Mouse (Mus musculus) lung, embryonic 14.5 days (tissue): ENCODE results near the gene Phactr2. TPM values are rescaled to one million over a fixed set of nuclear protein-coding genes. Genes with fewer than 3 reads are reported as not detected.
"Not testable (repeated sequence)": the region's sequence is repeated elsewhere in the genome, so short reads cannot be mapped to it uniquely, and the experiment has no call there.

Experiments used
- ATAC-seq: fragments of 200-750 bp; cut with Nextera tagmentation; 2 replicates; pipeline ENCODE4 v1.8.0; 2017; ENCODE audit warnings: mild to moderate bottlenecking, moderate TSS enrichment, moderate library complexity; ENCODE audit not compliant: insufficient read depth
- DNase-seq: peaks from one replicate; pipeline ENCODE4 v3.0.0-alpha.2; 2015
- H3K27ac ChIP-seq: fragments of 300-500 bp; sonication (generic); 2 replicates; pipeline ENCODE4 v1.5.1; 2014; ENCODE audit warnings: low read depth, mild to moderate bottlenecking, moderate library complexity
- H3K27me3 ChIP-seq: fragments of 300-500 bp; sonication (generic); 2 replicates; pipeline ENCODE4 v1.6.1; 2014; ENCODE audit warnings: low read length, control low read depth; ENCODE audit not compliant: insufficient read depth
- H3K36me3 ChIP-seq: fragments of 300-500 bp; sonication (generic); 2 replicates; pipeline ENCODE4 v1.6.1; 2014; ENCODE audit warnings: control low read depth; ENCODE audit not compliant: insufficient read depth
- H3K4me1 ChIP-seq: fragments of 300-500 bp; sonication (generic); 2 replicates; pipeline ENCODE4 v1.6.1; 2014; ENCODE audit warnings: antibody characterized with exemption, control low read depth; ENCODE audit not compliant: insufficient read depth
- H3K4me2 ChIP-seq: fragments of 300-500 bp; sonication (generic); 2 replicates; pipeline ENCODE4 v1.6.1; 2014; ENCODE audit warnings: mild to moderate bottlenecking
- H3K4me3 ChIP-seq: fragments of 300-500 bp; sonication (generic); 2 replicates; pipeline ENCODE4 v1.5.1; 2014; ENCODE audit warnings: low read depth, low read length
- H3K9ac ChIP-seq: fragments of 300-500 bp; sonication (generic); 2 replicates; pipeline ENCODE4 v1.6.1; 2014
- H3K9me3 ChIP-seq: fragments of 300-500 bp; sonication (generic); 2 replicates; pipeline ENCODE4 v1.6.1; 2016; ENCODE audit warnings: low read depth, low read length, control low read depth
- CTCF ChIP-seq: IDR thresholded peaks from 2 replicates; pipeline ENCODE4 v1.5.1; 2016; ENCODE audit warnings: antibody characterized with exemption, low read depth
- WGBS: fragments of 180-500 bp; shearing (Covaris S2); extraction: QIAGEN DNeasy Blood & Tissue Kit; methylation state at CpG from one replicate; pipeline ENCODE4 v1.1.7; 2014; 5-methylcytosine and 5-hydroxymethylcytosine counted together
- polyA plus RNA-seq: library from polyadenylated mRNA; unstranded; fragments of >200 nt; fragmentation: Nextera tagmentation; extraction: Ambion mirVana; gene quantifications from 2 replicates; pipeline ENCODE4 v1.2.1, GENCODE M21; 2014

Gene Phactr2
- polyA plus RNA-seq: 40.7 and 42.2 TPM in 2 replicates

GRCm38 (mm10) chr10:13473833-13474567 lies at the start of gene Phactr2:
Phactr2 (minus strand) TSS chr10:13474412.
- H3K4me2 ChIP-seq: peak within 1 kb of the TSS; percentile 98
- H3K36me3 ChIP-seq: no peaks in the 10 kb centered on the region
- under 1% methylated on average over 69 of the region's 71 CpGs for WGBS
- peak within 1 kb of the TSS; percentile 64 for H3K4me3 ChIP-seq
- peak within 1 kb of the TSS; percentile 66 for H3K9ac ChIP-seq
- no peak for TF ChIP-seq CTCF
- DNase-seq: peak; percentile 76
- H3K27me3 ChIP-seq: peaks cover 29% of the 10 kb centered on the region
- no peaks in the 10 kb centered on the region for H3K9me3 ChIP-seq
- H3K4me1 ChIP-seq: no peaks in the 10 kb centered on the region
- no peak within 1 kb of the TSS for H3K27ac ChIP-seq
- peak; percentile 88 for ATAC-seq

- Histone ChIP-seq H3K9ac (no peak overlapping the region), H3K27me3 (no peaks in the 10 kb centered on the region), H3K4me2 (no peak overlapping the region), H3K9me3 (no peaks in the 10 kb centered on the region), H3K36me3 (peaks cover 9% of the 10 kb centered on the region; the same call in 1 of the 2 replicates), H3K4me1 (no peaks in the 10 kb centered on the region), H3K4me3 (no peak overlapping the region), H3K27ac (no peak overlapping the region)
- no peak for TF ChIP-seq CTCF
- no peak for DNase-seq
- 56% methylated on average over 4 of the region's 4 CpGs for WGBS
- no peak for ATAC-seq
Observed at GRCm38 (mm10) chr10:13521857-13522256, 47.6 kb upstream of the Phactr2 start.

- Histone ChIP-seq H3K9ac (no peak overlapping the region), H3K27ac (no peak overlapping the region), H3K4me2 (no peak overlapping the region), H3K9me3 (no peaks in the 10 kb centered on the region), H3K4me1 (no peaks in the 10 kb centered on the region), H3K27me3 (no peaks in the 10 kb centered on the region), H3K4me3 (no peak overlapping the region), H3K36me3 (0 out of 2 replicates have a peak, but pooled peaks cover 6% of the 10 kb centered on the region)
- 84% methylated on average over 8 of the region's 8 CpGs for WGBS
- ATAC-seq (no peak), DNase-seq (no peak)
- no peak for TF ChIP-seq CTCF
Observed at GRCm38 (mm10) chr10:13502371-13502770, 28.2 kb upstream of the Phactr2 start.

GRCm38 (mm10) chr10:13501533-13501932 lies 27.3 kb upstream of the Phactr2 start:
- 53% methylated on average over 4 of the region's 4 CpGs for WGBS
- peak overlapping the region; percentile 64; the same call in 1 of the 2 replicates for H3K9ac ChIP-seq
- peak; percentile 55 for ATAC-seq
- H3K9me3 ChIP-seq, H3K27me3 ChIP-seq, H3K4me1 ChIP-seq, H3K27ac ChIP-seq, DNase-seq, H3K36me3 ChIP-seq: not testable (repeated sequence)
- peak overlapping the region; percentile 82 for H3K4me2 ChIP-seq
- H3K4me3 ChIP-seq: peak overlapping the region; percentile 59

- DNase-seq: peak; percentile 93
- peak; percentile 98 for ATAC-seq
- no peaks in the 10 kb centered on the region for H3K4me1 ChIP-seq
- 0% methylated on average over 30 of the region's 30 CpGs for WGBS
- H3K9me3 ChIP-seq: no peaks in the 10 kb centered on the region
- H3K9ac ChIP-seq: peak overlapping the region; percentile 64
- no peak for TF ChIP-seq CTCF
- H3K4me2 ChIP-seq: peak overlapping the region; percentile 82
- 0 out of 2 replicates have a peak, but pooled peaks cover 6% of the 10 kb centered on the region for H3K36me3 ChIP-seq
- peak overlapping the region; percentile 59 for H3K4me3 ChIP-seq
- H3K27me3 ChIP-seq: no peaks in the 10 kb centered on the region
- 0 out of 2 replicates have a peak overlapping the region, but pooled peaks have one; percentile 33 for H3K27ac ChIP-seq
Observed at GRCm38 (mm10) chr10:13500938-13501496, 26.8 kb upstream of the Phactr2 start.

GRCm38 (mm10) chr10:13500473-13500872 lies 26.3 kb upstream of the Phactr2 start:
- Histone ChIP-seq H3K27me3 (no peaks in the 10 kb centered on the region), H3K9ac (no peak overlapping the region; the same call in 1 of the 2 replicates), H3K4me1 (no peaks in the 10 kb centered on the region), H3K9me3 (no peaks in the 10 kb centered on the region), H3K4me3 (peak overlapping the region; percentile 59), H3K4me2 (peak overlapping the region; percentile 82), H3K27ac (no peak overlapping the region), H3K36me3 (0 out of 2 replicates have a peak, but pooled peaks cover 6% of the 10 kb centered on the region)
- DNase-seq (no peak), ATAC-seq (0 out of 2 replicates have a peak, but pooled peaks have one; percentile 3)
- 42% methylated on average over 9 of the region's 9 CpGs for WGBS
- TF ChIP-seq CTCF: no peak

GRCm38 (mm10) chr10:13499331-13499730 lies 25.1 kb upstream of the Phactr2 start, which contains the start of gene Fuca2:
Fuca2 (plus strand) TSS chr10:13499540.
- no peaks in the 10 kb centered on the region for H3K36me3 ChIP-seq
- DNase-seq: no peak
- TF ChIP-seq CTCF: no peak
- no peaks in the 10 kb centered on the region for H3K27me3 ChIP-seq
- H3K4me3 ChIP-seq: no peak within 1 kb of the TSS
- no peaks in the 10 kb centered on the region for H3K9me3 ChIP-seq
- H3K27ac ChIP-seq: no peak within 1 kb of the TSS
- peak within 1 kb of the TSS; percentile 82; the same call in 1 of the 2 replicates for H3K4me2 ChIP-seq
- ATAC-seq: no peak
- no peaks in the 10 kb centered on the region for H3K4me1 ChIP-seq
- no peak within 1 kb of the TSS for H3K9ac ChIP-seq
- 84% methylated on average over 2 of the region's 2 CpGs for WGBS
